Mouse (Mus musculus): ENCODE results near the gene Hcn1. TPM values are rescaled to one million over a fixed set of nuclear protein-coding genes. Genes with fewer than 3 reads are reported as not detected.

Gene Hcn1
- polyA plus RNA-seq, 1 experiment from 2014 or later = 1.3 TPM

GRCm38 (mm10) chr13:117836658-117837057 lies 234.5 kb downstream of the Hcn1 start:
- no peak overlapping the region for H3K4me2 ChIP-seq
- H3K9me3 ChIP-seq = no peaks in the 10 kb centered on the region
- H3K4me3 ChIP-seq = no peak overlapping the region
- H3K36me3 ChIP-seq = no peaks in the 10 kb centered on the region
- WGBS = 11% methylated on average over 1 of the region's 1 CpGs
- H3K4me1 ChIP-seq (replicated peaks) = no peaks in the 10 kb centered on the region
- no peaks in the 10 kb centered on the region for H3K27me3 ChIP-seq
- H3K9ac ChIP-seq = no peak overlapping the region
- ATAC-seq (ENCODE audit: low FRiP score, low read depth) = no peak
- H3K27ac ChIP-seq (replicated peaks) = no peak overlapping the region

GRCm38 (mm10) chr13:117838264-117838663 lies 236.1 kb downstream of the Hcn1 start:
- H3K4me3 ChIP-seq = no peak overlapping the region
- no peaks in the 10 kb centered on the region for H3K36me3 ChIP-seq
- no peak for ATAC-seq (ENCODE audit: low FRiP score, low read depth)
- no peaks in the 10 kb centered on the region for H3K27me3 ChIP-seq
- no peak overlapping the region for H3K9ac ChIP-seq
- WGBS = 93% methylated on average over 7 of the region's 7 CpGs
- no peaks in the 10 kb centered on the region for H3K4me1 ChIP-seq (replicated peaks)
- H3K9me3 ChIP-seq = no peaks in the 10 kb centered on the region
- H3K4me2 ChIP-seq = no peak overlapping the region
- H3K27ac ChIP-seq (replicated peaks) = no peak overlapping the region

GRCm38 (mm10) chr13:117842366-117842765 lies 240.2 kb downstream of the Hcn1 start:
- no peak for ATAC-seq (ENCODE audit: low FRiP score, low read depth)
- Histone ChIP-seq H3K9me3 (no peaks in the 10 kb centered on the region), H3K4me2 (no peak overlapping the region), H3K9ac (no peak overlapping the region), H3K27ac (replicated peaks) (no peak overlapping the region), H3K4me3 (no peak overlapping the region), H3K27me3 (no peaks in the 10 kb centered on the region), H3K36me3 (no peaks in the 10 kb centered on the region), H3K4me1 (replicated peaks) (no peaks in the 10 kb centered on the region)

- WGBS = 98% methylated on average over 2 of the region's 2 CpGs
- ATAC-seq (ENCODE audit: low FRiP score, low read depth) = no peak
- Histone ChIP-seq H3K9ac (no peak overlapping the region), H3K4me2 (no peak overlapping the region), H3K36me3 (no peaks in the 10 kb centered on the region), H3K9me3 (no peaks in the 10 kb centered on the region), H3K27me3 (no peaks in the 10 kb centered on the region), H3K27ac (replicated peaks) (no peak overlapping the region), H3K4me1 (replicated peaks) (no peaks in the 10 kb centered on the region), H3K4me3 (no peak overlapping the region)
These were observed 245.2 kb downstream of the Hcn1 start for GRCm38 (mm10) chr13:117847290-117847689.

GRCm38 (mm10) chr13:117848757-117849156 lies 246.6 kb downstream of the Hcn1 start:
- 92% methylated on average over 4 of the region's 4 CpGs for WGBS
- no peak overlapping the region for H3K9ac ChIP-seq
- no peak for ATAC-seq (ENCODE audit: low FRiP score, low read depth)
- H3K4me2 ChIP-seq = no peak overlapping the region
- no peaks in the 10 kb centered on the region for H3K36me3 ChIP-seq
- no peaks in the 10 kb centered on the region for H3K9me3 ChIP-seq
- no peak overlapping the region for H3K27ac ChIP-seq (replicated peaks)
- H3K27me3 ChIP-seq = no peaks in the 10 kb centered on the region
- H3K4me1 ChIP-seq (replicated peaks) = no peaks in the 10 kb centered on the region
- no peak overlapping the region for H3K4me3 ChIP-seq

GRCm38 (mm10) chr13:117851954-117852710 lies 250.0 kb downstream of the Hcn1 start:
- Histone ChIP-seq H3K4me2 (no peak overlapping the region), H3K27me3 (no peaks in the 10 kb centered on the region), H3K27ac (replicated peaks) (no peak overlapping the region), H3K9ac (no peak overlapping the region), H3K4me1 (replicated peaks) (no peaks in the 10 kb centered on the region), H3K36me3 (no peaks in the 10 kb centered on the region), H3K9me3 (no peaks in the 10 kb centered on the region), H3K4me3 (no peak overlapping the region)
- ATAC-seq (ENCODE audit: low FRiP score, low read depth) = no peak
- WGBS = 76% methylated on average over 6 of the region's 6 CpGs

GRCm38 (mm10) chr13:117852711-117853051 lies 250.6 kb downstream of the Hcn1 start:
- H3K4me3 ChIP-seq = no peak overlapping the region
- no peak for ATAC-seq (ENCODE audit: low FRiP score, low read depth)
- no peak overlapping the region for H3K4me2 ChIP-seq
- no peaks in the 10 kb centered on the region for H3K36me3 ChIP-seq
- 86% methylated on average over 2 of the region's 2 CpGs for WGBS
- H3K27ac ChIP-seq (replicated peaks) = no peak overlapping the region
- H3K4me1 ChIP-seq (replicated peaks) = no peaks in the 10 kb centered on the region
- no peaks in the 10 kb centered on the region for H3K9me3 ChIP-seq
- H3K9ac ChIP-seq = no peak overlapping the region
- no peaks in the 10 kb centered on the region for H3K27me3 ChIP-seq

- no peaks in the 10 kb centered on the region for H3K27me3 ChIP-seq
- ATAC-seq (ENCODE audit: low FRiP score, low read depth) = no peak
- H3K27ac ChIP-seq (replicated peaks) = no peak overlapping the region
- no peaks in the 10 kb centered on the region for H3K9me3 ChIP-seq
- H3K4me3 ChIP-seq = no peak overlapping the region
- 80% methylated on average over 3 of the region's 3 CpGs for WGBS
- no peak overlapping the region for H3K9ac ChIP-seq
- no peaks in the 10 kb centered on the region for H3K4me1 ChIP-seq (replicated peaks)
- H3K36me3 ChIP-seq = no peaks in the 10 kb centered on the region
- H3K4me2 ChIP-seq = no peak overlapping the region
These were observed 256.3 kb downstream of the Hcn1 start for GRCm38 (mm10) chr13:117858416-117858815.

GRCm38 (mm10) chr13:117877787-117878186 lies 275.7 kb downstream of the Hcn1 start:
- no peak overlapping the region for H3K27ac ChIP-seq (replicated peaks)
- no peaks in the 10 kb centered on the region for H3K4me1 ChIP-seq (replicated peaks)
- no peak overlapping the region for H3K9ac ChIP-seq
- H3K36me3 ChIP-seq = no peaks in the 10 kb centered on the region
- no peak overlapping the region for H3K4me2 ChIP-seq
- no peak overlapping the region for H3K4me3 ChIP-seq
- ATAC-seq (ENCODE audit: low FRiP score, low read depth) = no peak
- no peaks in the 10 kb centered on the region for H3K9me3 ChIP-seq
- 77% methylated on average over 8 of the region's 8 CpGs for WGBS
- no peaks in the 10 kb centered on the region for H3K27me3 ChIP-seq

GRCm38 (mm10) chr13:117880471-117881225 lies 278.5 kb downstream of the Hcn1 start:
- Histone ChIP-seq H3K9me3 (no peaks in the 10 kb centered on the region), H3K27ac (replicated peaks) (no peak overlapping the region), H3K27me3 (no peaks in the 10 kb centered on the region), H3K9ac (no peak overlapping the region), H3K4me1 (replicated peaks) (no peaks in the 10 kb centered on the region), H3K36me3 (no peaks in the 10 kb centered on the region), H3K4me2 (no peak overlapping the region), H3K4me3 (no peak overlapping the region)
- WGBS = 85% methylated on average over 4 of the region's 4 CpGs
- no peak for ATAC-seq (ENCODE audit: low FRiP score, low read depth)

- no peaks in the 10 kb centered on the region for H3K9me3 ChIP-seq
- H3K4me2 ChIP-seq = no peak overlapping the region
- no peaks in the 10 kb centered on the region for H3K36me3 ChIP-seq
- H3K27ac ChIP-seq (replicated peaks) = no peak overlapping the region
- no peak overlapping the region for H3K4me3 ChIP-seq
- WGBS = 87% methylated on average over 5 of the region's 5 CpGs
- no peaks in the 10 kb centered on the region for H3K27me3 ChIP-seq
- no peak overlapping the region for H3K9ac ChIP-seq
- no peaks in the 10 kb centered on the region for H3K4me1 ChIP-seq (replicated peaks)
- ATAC-seq (ENCODE audit: low FRiP score, low read depth) = no peak
These were observed 290.0 kb downstream of the Hcn1 start for GRCm38 (mm10) chr13:117892076-117892475.

GRCm38 (mm10) chr13:117898052-117898451 lies 295.9 kb downstream of the Hcn1 start:
- Histone ChIP-seq H3K27me3 (no peaks in the 10 kb centered on the region), H3K9me3 (no peaks in the 10 kb centered on the region), H3K27ac (replicated peaks) (no peak overlapping the region), H3K4me1 (replicated peaks) (no peaks in the 10 kb centered on the region), H3K4me3 (no peak overlapping the region), H3K9ac (no peak overlapping the region), H3K36me3 (no peaks in the 10 kb centered on the region), H3K4me2 (no peak overlapping the region)
- ATAC-seq (ENCODE audit: low FRiP score, low read depth) = no peak
- WGBS = 88% methylated on average over 2 of the region's 2 CpGs

All from hindbrain, embryonic 15.5 days (tissue).